Mouse (Mus musculus): Measurements from ENCODE around the gene B4galt1.

B4galt1 gene

DNA sequence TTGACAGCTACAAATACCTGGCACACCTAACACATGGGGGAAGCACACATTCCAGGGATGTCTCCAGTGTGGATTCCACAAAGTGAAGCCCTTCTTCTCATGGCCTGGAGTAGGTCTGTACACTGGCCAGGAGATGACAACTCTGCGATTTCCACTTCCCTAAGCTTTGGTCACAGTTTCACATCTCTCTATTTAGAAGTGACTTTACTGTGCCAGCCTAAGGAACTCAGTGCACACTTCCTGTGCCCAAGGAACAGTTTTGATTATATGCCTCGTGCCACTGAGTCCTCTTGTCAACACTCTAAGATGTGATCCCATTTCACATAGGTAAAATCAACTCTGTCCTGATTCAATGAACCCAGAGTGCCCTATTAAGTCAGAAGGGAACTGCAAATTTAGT lies 13.4 kb downstream of the B4galt1 start:
- DNase-seq (ENCODE audit: low read depth), result peak; percentile 51

DNA sequence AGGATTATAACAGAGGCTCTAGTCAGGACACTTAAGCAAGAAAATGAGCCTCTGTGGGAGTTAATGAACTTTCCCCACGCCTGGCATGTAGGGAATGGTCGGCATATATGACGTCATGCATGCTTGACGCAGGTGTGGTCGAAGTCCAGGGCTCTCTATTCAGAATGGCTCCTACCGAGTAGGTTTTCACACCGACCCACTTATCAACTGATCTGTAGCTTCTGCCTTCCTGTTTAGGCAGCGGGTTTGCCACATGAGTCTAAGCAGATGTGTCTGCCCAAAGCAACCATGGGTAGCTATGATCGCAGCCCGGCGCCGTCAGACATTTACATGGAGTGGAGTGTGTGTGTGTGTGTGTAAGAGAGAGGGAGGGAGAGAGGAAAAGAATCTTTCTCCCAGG lies 14.6 kb downstream of the B4galt1 start:
- peak; percentile 92 for DNase-seq (ENCODE audit: low read depth)

DNA sequence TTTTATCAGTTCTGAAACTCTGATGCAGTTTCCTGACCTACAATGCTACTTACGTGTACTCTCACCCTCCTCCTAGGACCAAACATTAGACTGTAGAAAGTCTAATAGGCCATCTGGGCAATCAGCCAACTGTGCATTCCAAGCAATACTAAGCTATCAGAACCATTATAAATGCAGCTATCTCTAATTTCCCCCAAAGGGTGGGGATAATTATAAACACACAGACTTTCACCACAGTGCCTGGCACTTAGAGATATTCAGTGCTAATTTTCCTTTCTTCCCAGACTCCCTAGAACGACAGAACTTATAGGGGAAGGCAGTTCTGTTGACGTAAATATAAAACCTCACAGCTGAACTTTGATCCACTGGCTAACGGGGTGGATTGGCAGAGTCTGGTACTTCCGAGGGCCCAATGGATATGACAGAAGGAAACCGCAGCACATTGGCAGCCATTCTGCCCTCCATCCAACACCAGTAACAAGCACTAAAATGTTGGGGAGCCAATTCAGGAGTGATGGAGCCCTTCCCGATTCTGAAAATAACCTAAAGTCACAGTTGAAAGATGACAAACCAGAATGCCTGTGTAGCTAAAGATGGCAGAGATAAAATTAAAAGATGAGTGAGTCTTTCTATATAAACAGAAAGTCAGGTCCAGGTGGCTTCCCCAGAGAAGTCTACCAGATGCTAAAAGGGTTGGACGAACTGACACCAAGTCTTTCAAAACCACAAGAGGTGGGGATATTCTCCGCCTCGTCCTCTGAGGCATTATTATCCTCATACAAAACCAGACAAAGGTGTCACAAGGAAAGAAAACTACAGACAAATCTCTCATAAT lies 16.1 kb downstream of the B4galt1 start:
- DNase-seq (ENCODE audit: low read depth), result peak; percentile 80

DNA sequence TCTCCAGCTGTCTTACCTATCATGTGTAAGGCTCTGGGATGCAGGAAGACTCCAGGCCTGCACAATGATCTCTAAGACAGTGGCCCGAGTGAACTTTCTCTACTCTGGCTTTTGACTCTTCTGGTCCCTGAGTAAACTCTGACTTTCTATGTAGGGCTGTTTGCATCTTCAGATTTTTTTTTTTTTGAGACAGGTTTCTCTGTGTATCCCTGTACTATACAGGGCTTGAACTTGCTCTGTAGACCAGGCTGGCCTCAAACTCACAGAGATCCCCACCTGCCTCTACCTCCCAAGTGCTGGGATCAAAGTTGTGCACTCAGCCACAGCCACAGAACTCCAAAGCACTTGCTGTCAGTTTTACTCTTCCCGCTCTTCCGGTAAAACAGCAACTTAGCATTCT lies 16.8 kb downstream of the B4galt1 start:
- no peak for DNase-seq (ENCODE audit: low read depth)

DNA sequence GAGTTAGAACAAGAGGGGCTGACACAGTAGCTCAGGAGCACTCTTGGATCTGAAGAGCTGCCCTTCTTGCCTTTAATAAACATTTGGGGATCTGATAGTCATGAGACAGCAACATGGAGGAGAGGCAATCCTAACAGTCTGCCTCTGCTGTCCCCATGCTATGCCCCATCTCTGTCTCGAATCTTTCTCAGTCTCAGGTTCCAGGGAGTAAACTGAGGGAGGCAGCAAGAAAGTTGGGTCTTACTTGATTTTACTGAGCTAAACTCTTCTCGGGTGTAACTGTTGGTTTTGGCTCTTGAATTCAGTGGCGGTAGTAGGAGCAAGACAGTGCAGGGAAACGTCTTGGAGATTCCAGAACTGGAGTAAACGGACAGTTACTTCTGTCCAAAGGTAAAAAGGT lies 18.9 kb downstream of the B4galt1 start:
- DNase-seq (ENCODE audit: low read depth), result no peak

DNA sequence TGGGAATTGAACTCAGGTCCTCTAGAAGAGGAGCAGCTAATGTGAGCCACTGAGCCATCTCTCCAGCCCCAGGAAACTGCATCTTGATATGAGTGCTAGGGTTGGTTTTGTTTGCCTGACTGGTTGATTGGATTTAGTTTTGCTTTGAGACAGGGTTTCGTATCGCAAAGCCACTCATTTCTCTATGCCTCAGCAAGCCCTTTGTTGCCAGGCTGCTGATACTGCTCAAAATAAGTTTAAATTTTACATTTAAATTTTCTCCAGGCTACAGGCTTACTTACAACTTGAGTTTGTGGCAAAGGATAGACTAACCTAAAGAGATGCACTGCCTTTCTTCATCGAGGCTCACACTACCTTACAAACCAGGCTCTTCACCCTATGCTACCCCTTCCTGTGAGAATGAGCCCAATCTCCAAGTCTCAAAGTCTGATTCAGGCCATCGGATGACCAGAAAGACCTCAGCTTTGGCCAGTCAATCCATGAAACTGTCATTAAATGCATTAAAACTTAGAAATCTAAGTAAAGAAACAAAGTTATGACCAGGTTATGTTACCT lies 19.5 kb downstream of the B4galt1 start:
- DNase-seq (ENCODE audit: low read depth), result peak; percentile 87

DNA sequence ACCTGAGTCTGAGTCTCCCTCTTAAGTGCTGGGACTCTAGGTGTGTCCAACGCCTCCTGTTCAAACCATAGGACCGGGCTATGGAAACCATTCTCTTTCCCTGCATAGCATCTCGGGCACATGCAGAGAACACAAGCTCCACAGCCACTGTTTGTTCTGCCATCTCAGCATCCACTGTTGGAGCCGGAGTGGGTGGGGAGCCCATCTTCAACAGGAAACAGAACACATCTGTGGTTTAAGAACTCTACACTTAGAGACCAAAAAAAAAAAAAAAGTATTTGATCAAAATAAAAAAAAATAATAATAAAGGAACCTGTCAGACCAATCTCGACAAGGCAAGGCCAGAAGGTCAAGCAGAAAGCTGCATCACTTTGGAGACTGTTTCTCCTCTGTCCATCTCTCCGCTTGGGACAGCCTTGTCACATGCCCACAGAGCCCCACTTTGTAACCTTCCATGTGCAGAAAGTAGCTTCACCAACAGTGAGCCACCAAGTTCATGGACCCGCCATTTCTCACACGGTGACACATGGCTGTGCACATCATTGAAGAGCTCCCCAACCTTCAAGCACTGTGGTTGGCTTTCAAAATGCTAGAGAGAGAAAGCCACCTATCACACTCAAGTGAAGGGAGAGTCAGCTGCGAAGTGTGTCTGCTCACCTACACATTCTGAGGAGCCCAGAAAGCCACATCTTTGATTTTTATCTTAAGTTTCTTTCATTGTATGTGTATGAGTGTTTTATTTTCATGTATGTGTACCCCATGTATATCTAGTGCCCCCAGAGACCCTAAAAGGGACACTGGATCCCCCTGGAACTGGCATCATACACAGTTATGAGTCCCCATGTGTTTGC lies 20.2 kb downstream of the B4galt1 start:
- peak; percentile 87 for DNase-seq (ENCODE audit: low read depth)

DNA sequence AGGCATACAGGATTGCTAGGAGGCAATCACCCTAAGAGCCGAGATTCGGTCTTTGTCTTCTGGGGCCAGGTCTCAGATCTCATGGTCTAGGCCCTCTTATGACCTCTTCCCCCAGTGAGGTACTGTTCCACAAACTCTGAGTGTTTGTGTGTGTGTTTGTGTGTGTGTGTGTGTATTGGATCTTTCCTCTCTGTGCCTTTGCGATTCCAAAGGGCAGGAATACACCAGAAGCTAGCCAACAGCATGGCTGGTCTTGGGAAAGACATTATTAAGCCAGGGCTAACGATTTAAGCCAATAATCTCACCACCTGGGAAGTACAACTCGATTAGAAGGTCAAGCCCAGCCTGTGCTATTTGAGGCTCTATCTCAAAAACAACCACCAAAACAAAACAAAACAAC lies 23.3 kb downstream of the B4galt1 start:
- no peak for DNase-seq (ENCODE audit: low read depth)

DNA sequence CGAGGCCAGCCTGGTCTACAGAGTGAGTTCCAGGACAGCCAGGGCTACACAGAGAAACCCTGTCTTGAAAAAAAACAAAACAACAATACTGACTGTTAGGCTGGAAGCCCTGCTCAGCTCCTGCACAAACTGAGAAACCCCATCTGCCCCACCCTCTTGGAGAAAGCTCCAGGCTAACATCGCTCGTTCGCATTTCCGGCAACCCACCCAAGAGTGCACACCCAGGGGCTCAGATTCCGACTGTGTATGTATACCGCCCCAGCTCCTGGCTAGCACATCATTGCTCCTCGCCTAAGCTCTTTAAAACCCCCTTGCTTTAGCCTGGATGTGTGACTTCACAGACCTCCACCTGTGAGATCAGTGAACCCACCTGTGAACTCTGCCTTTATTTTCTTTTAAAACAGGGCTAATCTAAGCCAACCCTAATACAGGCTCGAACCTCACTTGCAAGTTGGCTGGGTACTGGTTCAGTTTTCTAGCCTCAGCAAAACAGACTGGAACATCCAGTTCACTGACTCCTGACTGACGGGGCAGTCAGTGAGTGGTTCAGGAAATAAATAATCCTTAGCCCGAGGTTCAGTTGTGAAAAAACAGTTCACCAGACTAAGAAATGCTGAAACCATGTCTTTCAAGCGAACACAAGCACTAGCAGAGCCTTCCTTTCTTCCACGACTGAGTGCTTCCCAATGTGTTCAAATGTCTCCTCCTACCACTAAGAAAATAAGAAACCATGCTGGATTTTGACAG lies 24.0 kb downstream of the B4galt1 start:
- no peak for DNase-seq (ENCODE audit: low read depth)

DNA sequence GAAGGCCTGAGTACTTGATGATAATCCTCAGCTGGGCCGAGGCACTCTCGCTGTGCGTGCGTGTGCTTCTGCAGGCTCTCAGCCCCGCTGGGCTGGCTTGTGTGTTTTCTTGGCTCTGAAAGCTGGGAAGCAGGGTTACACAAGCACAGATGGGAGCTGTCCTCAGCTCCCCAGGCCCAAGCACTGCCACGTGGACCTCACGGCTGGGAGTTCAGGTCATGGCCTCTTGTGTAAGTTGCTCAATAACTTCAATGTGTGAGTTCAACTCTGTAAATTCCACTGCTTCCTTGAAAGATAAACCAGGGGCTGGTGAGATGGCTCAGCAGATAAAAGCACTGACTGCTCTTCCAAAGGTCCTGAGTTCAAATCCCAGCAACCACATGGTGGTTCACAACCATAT lies 24.9 kb downstream of the B4galt1 start:
- no peak for DNase-seq (ENCODE audit: low read depth)

DNA sequence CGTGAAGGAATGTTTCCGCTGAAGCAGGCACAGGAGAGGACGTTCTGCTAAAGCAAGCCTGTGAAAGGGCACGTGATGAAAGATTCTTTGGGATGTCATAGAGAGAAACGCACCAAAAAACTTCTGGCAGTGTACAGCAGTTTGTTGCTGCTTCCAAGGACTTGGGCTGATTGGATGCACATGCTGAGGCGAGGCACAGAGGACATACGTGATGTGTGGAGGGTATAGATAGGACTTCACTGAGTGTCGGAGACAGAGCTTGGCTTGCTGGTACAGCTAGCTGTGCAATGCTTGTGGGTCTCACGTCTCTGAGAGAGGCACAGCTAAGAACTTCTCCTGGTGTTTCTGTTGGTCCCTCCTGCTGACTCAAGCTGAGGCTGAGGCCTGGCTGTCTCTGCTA lies 25.9 kb downstream of the B4galt1 start:
- no peak for DNase-seq (ENCODE audit: low read depth)

DNA sequence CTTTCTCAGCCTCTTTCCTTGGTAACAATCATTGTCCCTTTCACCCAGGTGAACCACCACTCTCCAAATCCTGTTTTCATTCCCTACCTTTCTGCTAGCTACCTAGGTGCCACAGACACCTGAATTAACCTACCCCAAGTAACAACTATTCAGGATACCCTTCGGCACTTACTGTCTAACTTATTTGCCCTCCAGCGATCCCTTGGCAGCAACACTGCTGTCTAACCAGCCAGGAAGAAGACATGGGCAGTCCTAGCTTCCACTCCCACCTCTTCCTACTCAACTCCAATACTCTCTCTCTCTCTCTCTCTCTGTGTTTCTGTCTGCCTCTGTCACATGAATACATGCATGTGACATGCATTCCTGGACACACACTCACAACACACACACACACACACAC lies 27.0 kb downstream of the B4galt1 start:
- DNase-seq (ENCODE audit: low read depth), result no peak

DNA sequence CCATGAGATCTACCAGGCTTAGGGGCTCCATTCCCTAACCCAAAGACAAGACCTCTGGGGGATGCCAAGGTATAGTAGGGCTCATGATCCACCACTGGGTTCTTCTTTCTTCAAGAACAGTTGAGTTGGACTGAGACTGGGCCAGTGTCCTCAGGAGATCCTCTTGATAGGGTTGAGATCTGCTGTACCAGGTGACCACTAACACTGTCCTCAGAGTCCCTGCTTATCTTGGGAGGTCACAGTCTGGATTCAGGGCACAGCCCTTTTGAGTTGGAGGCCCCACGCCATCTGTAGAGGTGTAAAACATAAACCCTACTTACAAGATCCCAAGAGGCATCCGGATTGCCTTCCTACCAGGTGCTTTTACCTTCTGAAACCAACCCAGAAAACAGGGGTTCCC lies 27.8 kb downstream of the B4galt1 start:
- no peak for DNase-seq (ENCODE audit: low read depth)

DNA sequence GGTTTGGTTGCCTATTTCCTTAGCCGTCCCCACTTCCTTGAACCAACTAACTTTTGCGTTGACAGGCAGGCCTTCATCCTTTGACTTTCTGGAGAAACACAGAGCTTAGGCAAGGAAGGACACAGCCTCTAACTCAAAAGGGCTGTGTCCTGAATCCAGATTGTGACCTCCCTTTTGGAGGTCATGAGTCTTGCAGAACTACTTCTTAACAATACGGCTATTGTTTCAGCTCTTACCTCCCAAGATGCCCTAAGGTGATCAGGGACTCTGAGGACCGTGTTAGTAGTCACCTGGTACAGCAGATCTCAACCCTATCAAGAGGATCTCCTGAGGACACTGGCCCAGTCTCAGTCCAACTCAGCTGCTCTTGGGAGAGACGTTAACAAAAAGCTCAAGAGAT lies 28.7 kb downstream of the B4galt1 start:
- DNase-seq (ENCODE audit: low read depth), result no peak

DNA sequence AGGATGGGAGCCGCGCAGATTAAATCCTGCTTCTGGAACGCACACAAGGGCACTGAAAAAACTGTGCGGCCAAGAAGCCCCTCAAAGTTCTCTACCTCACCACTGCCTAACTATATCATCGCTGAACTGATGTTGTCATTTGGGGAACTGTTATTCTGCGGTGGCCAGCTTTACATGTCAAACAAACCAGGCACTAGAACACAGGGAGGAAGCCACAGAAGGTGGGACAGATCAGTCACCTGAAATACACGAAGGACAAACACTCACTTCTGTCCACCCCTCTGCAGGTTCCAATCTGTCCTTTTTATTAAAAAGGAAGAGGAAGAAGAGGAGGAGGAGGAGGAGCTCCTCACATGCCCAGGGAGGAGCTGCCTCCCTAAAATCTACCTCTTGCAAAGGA lies 29.3 kb downstream of the B4galt1 start:
- DNase-seq (ENCODE audit: low read depth), result peak; percentile 51

DNA sequence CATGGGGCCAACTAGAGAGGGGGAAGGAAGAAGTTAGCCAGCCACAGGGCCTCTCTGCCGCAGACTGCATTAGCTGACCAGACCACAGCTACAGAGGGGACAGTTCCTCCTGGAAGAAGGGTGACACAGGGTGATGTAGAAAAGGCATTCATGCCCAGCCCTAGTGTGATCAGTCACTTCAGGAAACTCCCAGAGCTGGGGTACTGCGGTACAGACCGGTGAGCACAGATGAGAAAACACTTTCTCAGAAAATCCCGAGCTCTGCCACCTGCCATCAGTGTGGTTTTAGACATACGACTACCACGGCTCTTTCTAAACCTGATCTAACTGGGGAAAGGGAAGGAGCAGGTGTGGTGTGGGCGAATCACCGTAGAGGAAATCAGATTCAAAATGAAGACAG lies 30.1 kb downstream of the B4galt1 start:
- peak; percentile 79 for DNase-seq (ENCODE audit: low read depth)

DNA sequence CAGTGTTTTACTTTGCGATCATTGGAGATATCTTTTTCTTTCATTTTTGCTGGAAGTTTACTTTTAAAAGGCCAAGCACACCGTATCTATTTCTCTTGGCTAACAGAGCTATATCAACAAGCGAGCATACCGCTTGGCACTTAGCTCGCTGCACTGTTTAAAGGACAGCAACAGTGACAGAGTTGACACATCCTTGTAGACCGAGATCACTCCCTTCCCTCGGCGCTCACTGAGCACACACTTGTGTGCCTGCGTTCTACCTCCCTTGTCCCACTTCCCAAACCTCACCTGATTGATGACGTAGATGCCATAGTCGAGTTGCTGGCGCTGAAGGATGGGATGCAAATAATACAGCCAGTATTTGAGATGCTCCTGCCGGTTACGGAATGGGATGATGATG lies 30.7 kb downstream of the B4galt1 start:
- DNase-seq (ENCODE audit: low read depth), result no peak

DNA sequence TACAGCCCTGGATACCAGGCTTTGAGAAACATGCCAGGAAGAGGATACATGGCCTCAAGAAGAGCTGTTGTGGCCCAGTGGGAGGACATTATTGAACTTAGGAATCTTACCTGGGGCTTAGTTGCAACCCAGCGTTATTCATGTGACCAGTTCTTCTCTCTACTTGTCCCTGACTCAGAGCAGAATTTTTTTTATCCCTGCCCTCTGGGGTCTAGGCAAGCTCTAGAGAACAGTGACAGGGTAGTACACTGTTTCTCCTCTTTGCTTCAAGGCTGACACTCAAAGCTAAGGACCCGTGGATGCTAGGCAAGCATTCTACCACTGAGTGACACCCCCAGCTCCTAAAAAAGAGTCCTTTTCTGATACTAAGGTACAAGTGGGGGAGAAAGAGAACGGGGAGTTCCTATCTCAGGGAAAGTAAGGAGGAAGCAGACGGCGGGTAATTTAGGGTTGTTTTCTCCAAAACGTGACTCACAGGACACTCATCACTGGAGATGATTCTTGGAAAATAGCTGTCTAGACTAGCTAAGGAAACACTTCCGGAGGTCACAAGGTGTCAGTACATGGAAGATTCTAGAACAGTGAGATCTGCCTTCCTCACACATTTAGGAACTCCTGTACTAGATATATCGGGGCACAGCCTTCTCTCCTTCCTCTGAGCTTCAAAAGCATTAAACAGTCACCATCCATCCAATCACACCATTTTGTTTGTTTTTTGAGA lies 32.3 kb downstream of the B4galt1 start:
- DNase-seq (ENCODE audit: low read depth), result peak; percentile 41

DNA sequence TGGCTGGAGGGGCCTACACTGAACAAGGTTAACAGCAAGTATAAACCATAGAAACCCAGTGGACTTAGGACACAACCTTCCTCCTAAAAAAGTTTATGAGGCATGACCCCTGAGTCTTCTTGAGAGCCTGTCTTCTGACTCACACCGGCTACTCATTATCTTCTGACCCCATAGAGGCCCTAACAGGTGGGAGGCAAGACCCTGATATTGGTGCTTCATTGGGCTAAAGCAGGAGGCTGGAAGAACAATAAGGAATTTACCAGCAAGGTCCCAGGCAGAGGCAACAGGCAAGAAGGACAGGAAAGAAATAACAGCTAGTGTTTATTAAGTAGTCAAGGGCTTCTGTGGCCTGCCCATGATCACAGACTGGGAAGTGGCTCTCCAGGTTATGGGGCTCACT lies 32.9 kb downstream of the B4galt1 start:
- no peak for DNase-seq (ENCODE audit: low read depth)

DNA sequence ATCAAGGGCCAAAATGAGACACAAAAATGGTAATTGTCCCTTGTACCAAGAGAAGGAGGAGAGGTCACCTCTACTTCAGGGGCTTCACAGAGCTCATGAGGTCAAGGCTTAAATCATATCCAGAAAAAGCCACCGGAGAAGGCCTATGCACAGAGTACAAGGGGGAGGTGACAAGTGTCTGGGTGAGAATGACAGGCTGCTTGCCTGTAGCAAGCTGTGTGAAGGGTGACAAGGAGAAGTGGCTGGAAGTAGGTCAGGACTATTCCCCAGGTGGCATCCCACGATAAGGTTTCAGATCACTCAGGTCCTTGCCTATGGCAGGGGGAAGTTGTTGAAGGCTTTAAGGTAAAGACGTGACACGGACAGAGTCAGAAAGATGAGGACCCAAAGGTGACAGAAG lies 33.8 kb downstream of the B4galt1 start:
- no peak for DNase-seq (ENCODE audit: low read depth)

DNA sequence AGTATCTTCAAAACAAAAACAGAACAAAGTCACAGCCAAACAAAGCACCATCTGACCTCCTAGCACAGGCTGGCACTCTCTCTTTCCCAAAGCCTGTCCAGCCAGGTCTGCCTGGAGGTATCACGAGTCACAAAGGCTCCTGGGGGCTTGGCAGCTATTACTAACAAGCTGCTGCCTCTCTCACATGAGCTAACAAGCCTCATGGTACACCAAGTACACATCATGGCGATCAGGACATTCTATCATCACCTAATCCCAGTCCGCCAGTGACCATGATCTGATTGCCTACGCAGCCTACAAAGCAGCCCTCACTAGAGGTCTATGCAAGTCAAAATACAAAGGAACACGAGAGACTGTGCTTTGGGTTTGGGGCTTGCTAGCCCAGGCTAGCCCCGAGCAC lies 34.7 kb downstream of the B4galt1 start:
- no peak for DNase-seq (ENCODE audit: low read depth)

DNA sequence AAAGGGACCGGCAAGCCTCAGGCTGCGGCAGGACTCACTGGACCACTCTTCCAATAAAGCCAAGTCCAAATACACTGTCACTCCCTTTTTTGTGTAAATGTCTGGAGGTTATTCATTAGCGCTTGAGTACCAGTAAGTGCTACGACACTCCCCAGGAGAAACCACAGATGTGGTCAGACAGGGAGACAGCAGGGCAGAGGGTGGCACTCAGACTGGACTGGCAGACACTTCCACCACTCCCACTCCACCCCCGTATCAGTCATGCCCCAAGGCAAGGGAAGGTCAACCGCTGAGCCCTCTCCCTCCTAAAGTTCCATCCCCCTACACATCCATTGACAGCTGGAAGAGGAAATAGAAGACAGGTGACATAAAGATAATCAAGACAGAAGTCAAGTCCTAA lies 35.4 kb downstream of the B4galt1 start:
- no peak for DNase-seq (ENCODE audit: low read depth)
